Mouse (Mus musculus): ENCODE results near the gene Ap1s3.

GRCm38 (mm10) chr1:79713081-79713480, 41.3 kb upstream of the Ap1s3 start:
- TF ChIP-seq POLR2A (IDR thresholded peaks at IDR 0.05; ENCODE audit: insufficient read depth, low read depth, low read length) (no peak), CTCF (IDR thresholded peaks at IDR 0.05; ENCODE audit: insufficient read depth, low read depth, low read length) (no peak)
